Mouse (Mus musculus) liver, embryonic 11.5 days (tissue): ENCODE data around the gene Twf1. TPM values are rescaled to one million over a fixed set of nuclear protein-coding genes. Genes with fewer than 3 reads are reported as not detected.

ENCODE experiments used
- ATAC-seq: fragments of 200-750 bp; cut with Nextera tagmentation; replicated peaks from 2 replicates; pipeline ENCODE4 v1.8.0; 2017; ENCODE audit warnings: moderate number of reproducible peaks, mild to moderate bottlenecking, moderate TSS enrichment, moderate library complexity; ENCODE audit not compliant: low FRiP score
- DNase-seq: peaks from one replicate; pipeline ENCODE4 v3.0.0-alpha.2; 2017; ENCODE audit warnings: low spot score
- H3K27ac ChIP-seq: fragments of 300-500 bp; sonication (generic); 2 replicates; pipeline ENCODE4 v1.5.1; 2014; ENCODE audit warnings: mild to moderate bottlenecking, low read depth, low read length, control low read depth
- H3K27me3 ChIP-seq: fragments of 300-500 bp; sonication (generic); replicated peaks from 2 replicates; pipeline ENCODE4 v1.6.1; 2014; ENCODE audit warnings: low read length, mixed read lengths; ENCODE audit not compliant: control insufficient read depth, insufficient read depth
- H3K36me3 ChIP-seq: fragments of 300-500 bp; sonication (generic); 2 replicates; pipeline ENCODE4 v1.6.1; 2014; ENCODE audit warnings: mild to moderate bottlenecking, low read length, moderate library complexity, mixed read lengths; ENCODE audit not compliant: control insufficient read depth, insufficient read depth
- H3K4me1 ChIP-seq: fragments of 300-500 bp; sonication (generic); replicated peaks from 2 replicates; pipeline ENCODE4 v1.6.1; 2014; ENCODE audit warnings: low read length, mixed read lengths; ENCODE audit not compliant: control insufficient read depth, insufficient read depth
- H3K4me2 ChIP-seq: fragments of 300-500 bp; sonication (generic); 2 replicates; pipeline ENCODE4 v1.6.1; 2014; ENCODE audit warnings: mild to moderate bottlenecking, control low read depth, moderate library complexity
- H3K4me3 ChIP-seq: fragments of 300-500 bp; sonication (generic); 2 replicates; pipeline ENCODE4 v1.5.1; 2014; ENCODE audit warnings: low read depth, low read length, control low read depth
- H3K9ac ChIP-seq: fragments of 300-500 bp; sonication (generic); 2 replicates; pipeline ENCODE4 v1.6.1; 2014; ENCODE audit warnings: low read depth, low read length, control low read depth
- H3K9me3 ChIP-seq: fragments of 300-500 bp; sonication (generic); 2 replicates; pipeline ENCODE4 v1.6.1; 2016; ENCODE audit warnings: low read length, inconsistent platforms, mixed read lengths; ENCODE audit not compliant: control insufficient read depth
- WGBS: fragments of 180-500 bp; shearing (Covaris S2); extraction: QIAGEN DNeasy Blood & Tissue Kit; methylation state at CpG from one replicate; pipeline ENCODE4 v1.1.7; 2014; 5-methylcytosine and 5-hydroxymethylcytosine counted together
- polyA plus RNA-seq: library from polyadenylated mRNA; unstranded; fragments of >200 nt; fragmentation: Nextera tagmentation; extraction: Ambion mirVana; gene quantifications from 2 replicates; pipeline ENCODE4 v1.2.1, GENCODE M21; 2014

The Twf1 gene
- polyA plus RNA-seq, 1 experiment from 2014 or later, result 48.6 TPM

DNA sequence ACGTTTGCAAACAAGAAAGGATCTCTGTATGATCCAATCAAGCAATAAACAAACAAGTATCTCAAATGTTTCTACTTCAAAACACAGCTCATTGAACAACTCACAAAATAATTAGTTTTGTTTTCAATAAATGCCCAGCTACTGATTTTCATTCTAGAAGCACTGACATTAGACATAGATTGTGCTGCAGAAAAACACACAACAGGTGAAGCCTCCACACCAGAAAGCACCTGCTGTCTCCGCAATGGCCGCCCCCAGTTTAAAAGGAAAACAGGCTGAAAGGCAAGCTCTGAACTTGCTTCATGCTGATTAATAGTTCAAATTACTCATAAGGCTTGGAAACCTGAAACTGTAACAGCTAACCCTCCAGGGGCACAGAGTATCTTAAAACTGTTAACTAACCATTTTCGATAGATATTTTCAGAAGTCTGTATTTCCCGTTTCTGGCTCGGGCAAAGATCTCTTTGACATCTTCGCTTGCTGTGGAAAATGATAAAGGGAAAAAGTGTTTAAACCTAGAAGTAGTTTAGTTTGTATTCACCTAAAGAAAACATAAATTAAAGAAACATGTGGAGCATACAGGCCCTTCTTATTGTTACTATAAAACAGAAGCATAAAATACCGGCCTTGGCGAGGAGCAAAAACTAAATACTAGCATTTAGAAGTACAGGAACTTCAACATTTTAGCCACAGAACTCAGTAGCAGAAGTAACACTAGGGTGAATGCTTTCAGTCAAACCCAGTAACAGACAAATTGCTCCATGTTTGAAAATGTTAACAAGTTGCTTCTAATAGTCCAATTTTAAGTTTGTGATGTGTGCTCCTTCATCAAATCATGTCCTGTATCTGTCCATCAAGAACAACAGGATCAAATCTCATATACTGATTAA lies 1.6 kb downstream of the Twf1 start:
- peaks cover 16% of the 10 kb centered on the region for H3K36me3 ChIP-seq
- H3K9me3 ChIP-seq, result no peaks in the 10 kb centered on the region
- no peak overlapping the region for H3K27ac ChIP-seq
- H3K4me2 ChIP-seq, result peak overlapping the region; percentile 70
- 81% methylated on average over 9 of the region's 9 CpGs for WGBS
- DNase-seq (no peak), ATAC-seq (no peak)
- no peaks in the 10 kb centered on the region for H3K27me3 ChIP-seq
- H3K4me1 ChIP-seq, result peaks cover 6% of the 10 kb centered on the region; the same call in 1 of the 2 replicates
- peak overlapping the region; percentile 76 for H3K4me3 ChIP-seq
- H3K9ac ChIP-seq, result no peak overlapping the region

DNA sequence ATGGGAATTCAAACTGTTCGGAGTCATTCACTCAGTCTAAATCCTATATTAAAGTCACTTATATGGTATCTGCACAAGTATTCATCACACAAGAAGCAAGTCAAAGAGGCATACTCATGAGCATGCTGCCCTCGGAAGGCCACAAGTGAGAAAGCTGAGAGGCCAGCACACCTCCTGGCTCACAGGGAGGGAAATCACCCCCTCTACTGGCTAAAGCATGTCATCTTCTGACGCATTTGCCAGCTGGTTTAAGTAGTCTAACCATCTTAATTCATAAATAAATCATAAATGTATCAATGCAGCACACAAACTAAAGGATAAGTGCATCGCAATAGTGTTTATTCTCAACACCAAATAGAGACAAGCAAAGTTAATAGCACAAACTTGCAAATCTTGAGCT lies 5.0 kb downstream of the Twf1 start:
- Histone ChIP-seq H3K9me3 (no peaks in the 10 kb centered on the region), H3K4me3 (no peak overlapping the region), H3K36me3 (peaks cover 39% of the 10 kb centered on the region), H3K27ac (no peak overlapping the region), H3K27me3 (no peaks in the 10 kb centered on the region), H3K4me2 (no peak overlapping the region), H3K9ac (no peak overlapping the region), H3K4me1 (peaks cover 6% of the 10 kb centered on the region; the same call in 1 of the 2 replicates)
- no peak for ATAC-seq
- WGBS, result 89% methylated on average over 4 of the region's 4 CpGs
- DNase-seq, result no peak

DNA sequence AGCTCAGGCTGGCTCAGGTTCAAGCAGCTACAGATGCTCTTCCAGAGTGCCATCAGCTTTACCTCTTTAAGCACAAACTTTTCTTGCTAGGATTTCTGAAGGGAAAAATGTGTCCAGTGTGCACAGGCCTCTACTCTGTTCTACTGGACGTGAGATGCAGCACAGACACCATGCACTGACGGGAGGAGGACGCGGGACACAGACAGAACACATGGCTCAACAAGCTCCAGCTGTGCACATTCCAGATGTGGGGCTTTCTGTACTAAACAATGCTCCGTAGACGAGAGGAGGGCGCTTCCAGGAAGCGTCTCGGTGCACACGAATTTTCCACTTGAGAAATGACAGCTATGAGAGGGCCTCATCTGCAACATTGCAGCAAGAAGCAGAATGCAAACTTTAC lies 6.5 kb downstream of the Twf1 start:
- H3K36me3 ChIP-seq, result peaks cover 43% of the 10 kb centered on the region
- no peak overlapping the region for H3K4me2 ChIP-seq
- H3K27me3 ChIP-seq, result no peaks in the 10 kb centered on the region
- 89% methylated on average over 10 of the region's 10 CpGs for WGBS
- DNase-seq (no peak), ATAC-seq (no peak)
- H3K9ac ChIP-seq, result no peak overlapping the region
- H3K9me3 ChIP-seq, result no peaks in the 10 kb centered on the region
- no peak overlapping the region for H3K27ac ChIP-seq
- H3K4me3 ChIP-seq, result no peak overlapping the region
- 0 out of 2 replicates have a peak, but pooled peaks cover 3% of the 10 kb centered on the region for H3K4me1 ChIP-seq

DNA sequence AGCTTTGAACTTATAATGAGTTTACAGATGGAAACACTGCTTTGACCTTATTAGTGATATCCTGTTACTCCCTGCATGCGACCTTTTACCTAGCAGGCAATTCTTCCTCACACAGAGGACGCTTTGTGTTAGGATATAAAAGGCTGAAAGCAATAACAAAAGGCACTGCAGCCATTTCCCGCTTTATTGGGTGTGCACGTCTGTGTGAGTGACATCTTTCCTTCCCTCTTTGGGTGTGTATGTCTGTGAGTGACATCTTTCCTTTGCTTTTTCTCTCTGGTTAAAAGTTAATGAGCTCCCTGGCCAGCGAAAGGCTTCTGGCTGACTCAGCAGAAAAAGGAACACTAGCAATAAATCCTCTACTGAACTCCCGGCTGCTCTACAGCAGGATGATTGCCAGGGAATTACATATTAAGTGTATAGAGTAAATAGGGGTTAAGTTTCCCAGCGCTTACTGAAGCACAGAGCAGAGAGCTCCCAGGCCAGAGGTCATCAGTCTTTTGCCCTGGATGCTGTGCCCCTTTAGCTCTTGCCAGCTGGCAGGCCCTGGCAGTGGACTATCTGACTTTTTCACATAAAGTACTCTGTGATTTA lies 7.6 kb downstream of the Twf1 start:
- Histone ChIP-seq H3K9me3 (no peaks in the 10 kb centered on the region), H3K27me3 (no peaks in the 10 kb centered on the region), H3K36me3 (peaks cover 43% of the 10 kb centered on the region), H3K4me1 (no peaks in the 10 kb centered on the region), H3K4me3 (no peak overlapping the region), H3K9ac (no peak overlapping the region), H3K4me2 (no peak overlapping the region), H3K27ac (no peak overlapping the region)
- WGBS, result 80% methylated on average over 7 of the region's 7 CpGs
- DNase-seq (no peak), ATAC-seq (no peak)

DNA sequence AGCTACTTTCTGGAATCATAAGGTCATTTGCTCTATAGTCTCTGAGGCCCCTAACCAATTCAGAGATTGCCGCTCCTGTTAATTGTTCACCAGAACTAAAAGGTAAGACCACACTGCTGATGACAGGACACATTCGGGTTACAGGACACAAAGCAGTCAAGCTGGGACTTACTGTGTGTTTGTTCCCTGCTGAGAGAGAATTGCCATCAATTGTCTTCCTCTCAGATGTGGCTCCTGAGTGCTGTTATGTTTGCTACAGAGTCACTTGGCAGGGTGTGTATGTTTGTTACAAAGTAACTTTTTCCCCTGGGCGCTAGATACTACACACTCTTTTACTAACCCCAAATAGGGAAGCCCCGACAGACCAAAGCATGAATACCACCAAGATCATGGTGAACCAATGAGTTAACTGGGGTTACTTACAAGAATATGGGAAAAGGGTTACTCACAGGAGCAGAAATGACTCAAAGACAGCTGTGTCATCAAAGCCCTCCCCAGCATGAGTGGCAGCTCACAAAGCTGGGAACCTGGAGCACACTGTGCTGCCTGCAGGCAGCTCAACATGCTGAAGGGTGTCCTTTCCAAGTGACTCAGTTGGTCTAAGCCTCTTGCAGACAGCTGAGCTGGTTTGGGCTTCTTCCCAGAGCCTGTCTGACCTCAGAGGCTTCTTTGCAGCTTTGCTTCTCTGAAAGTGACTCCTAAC lies 15.0 kb downstream of the Twf1 start:
- no peak for DNase-seq
- Histone ChIP-seq H3K27ac (no peak overlapping the region), H3K9me3 (no peaks in the 10 kb centered on the region), H3K27me3 (no peaks in the 10 kb centered on the region), H3K4me2 (no peak overlapping the region), H3K36me3 (peaks cover 4% of the 10 kb centered on the region), H3K4me3 (no peak overlapping the region), H3K9ac (no peak overlapping the region), H3K4me1 (no peaks in the 10 kb centered on the region; the same call in 1 of the 2 replicates)
- WGBS, result 78% methylated on average over 4 of the region's 4 CpGs
- no peak for ATAC-seq

DNA sequence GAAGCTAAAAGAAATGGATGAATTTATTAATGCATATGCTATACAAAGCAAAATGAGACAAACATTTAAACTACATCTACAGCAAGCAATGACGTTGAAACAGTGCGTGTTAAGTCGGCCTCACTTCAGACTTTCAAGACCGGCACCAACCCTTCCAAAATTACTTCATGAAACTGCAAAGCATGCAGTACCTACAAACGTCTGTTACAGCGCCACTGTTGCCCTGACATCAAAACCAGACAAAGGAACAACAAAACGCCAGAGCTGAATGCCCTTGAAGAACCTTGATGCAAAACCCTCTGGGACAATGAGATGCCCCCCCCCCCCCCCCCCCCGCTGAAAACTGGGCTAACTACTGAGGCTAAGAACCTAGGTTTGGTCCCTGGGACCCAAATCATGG lies 16.9 kb downstream of the Twf1 start:
- H3K9me3 ChIP-seq, result no peaks in the 10 kb centered on the region
- WGBS, result 72% methylated on average over 8 of the region's 8 CpGs
- no peak for ATAC-seq
- no peaks in the 10 kb centered on the region for H3K36me3 ChIP-seq
- H3K9ac ChIP-seq, result no peak overlapping the region
- H3K4me3 ChIP-seq, result no peak overlapping the region
- no peaks in the 10 kb centered on the region; the same call in 1 of the 2 replicates for H3K4me1 ChIP-seq
- H3K27me3 ChIP-seq, result no peaks in the 10 kb centered on the region
- no peak overlapping the region for H3K4me2 ChIP-seq
- DNase-seq, result no peak
- H3K27ac ChIP-seq, result no peak overlapping the region

DNA sequence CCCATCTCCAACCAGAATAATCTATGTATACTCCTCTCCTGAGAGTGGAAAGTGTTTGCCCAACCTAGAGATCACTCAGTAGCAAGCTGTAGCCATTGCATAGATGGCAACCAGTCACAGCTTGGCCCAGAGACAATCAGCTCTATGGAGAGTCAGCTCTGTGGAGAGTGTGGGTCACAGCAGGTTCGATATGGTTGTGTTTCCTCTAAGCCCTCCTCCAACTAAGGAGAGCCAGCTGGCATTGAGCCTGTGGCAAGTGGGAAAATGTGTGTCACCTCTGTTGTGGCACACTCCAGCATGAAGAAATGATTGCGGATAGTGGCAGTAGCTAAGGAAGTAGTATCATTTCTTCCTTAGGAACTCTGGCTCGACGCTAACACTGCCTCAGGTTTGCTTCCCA lies 18.2 kb downstream of the Twf1 start:
- ATAC-seq (no peak), DNase-seq (no peak)
- Histone ChIP-seq H3K4me2 (no peak overlapping the region), H3K36me3 (no peaks in the 10 kb centered on the region), H3K9ac (no peak overlapping the region), H3K27me3 (no peaks in the 10 kb centered on the region), H3K9me3 (no peaks in the 10 kb centered on the region), H3K4me3 (no peak overlapping the region), H3K4me1 (no peaks in the 10 kb centered on the region; the same call in 1 of the 2 replicates), H3K27ac (no peak overlapping the region)
- WGBS, result 84% methylated on average over 4 of the region's 4 CpGs

DNA sequence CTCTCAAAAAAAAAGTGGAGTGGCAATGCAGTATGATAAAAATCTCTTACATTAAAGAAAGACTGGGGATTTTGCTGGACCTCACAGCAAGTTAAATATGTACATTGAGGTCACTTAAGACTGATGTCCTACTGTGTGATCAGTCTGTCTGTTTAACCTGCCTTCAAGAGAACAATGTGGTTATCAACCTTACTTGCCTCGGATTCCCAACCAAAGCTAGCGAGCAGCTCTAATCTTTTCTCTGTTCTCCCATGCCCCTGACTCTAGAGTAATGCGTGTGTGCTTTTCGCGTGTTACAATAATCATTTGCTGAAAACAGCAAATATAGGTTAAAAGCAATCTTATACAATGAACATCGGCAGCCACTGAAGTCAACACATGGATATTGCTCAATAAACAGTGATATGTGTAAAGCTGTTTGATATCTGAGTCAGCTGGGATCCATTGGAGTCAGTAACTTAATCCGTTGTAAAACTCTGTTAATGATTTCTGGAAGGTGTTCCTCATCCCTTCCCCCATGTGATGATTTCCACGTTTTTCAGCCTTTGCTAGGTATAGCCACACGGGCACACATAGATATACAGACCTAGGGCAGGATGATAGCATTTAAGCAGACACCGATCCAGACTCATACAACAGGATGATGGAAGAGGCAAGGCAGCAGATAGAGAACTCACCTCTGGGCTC lies 21.1 kb downstream of the Twf1 start:
- no peak overlapping the region for H3K4me3 ChIP-seq
- H3K36me3 ChIP-seq, result no peaks in the 10 kb centered on the region
- no peaks in the 10 kb centered on the region; the same call in 1 of the 2 replicates for H3K4me1 ChIP-seq
- H3K27ac ChIP-seq, result no peak overlapping the region
- ATAC-seq, result no peak
- H3K4me2 ChIP-seq, result no peak overlapping the region
- no peak for DNase-seq
- no peak overlapping the region for H3K9ac ChIP-seq
- H3K9me3 ChIP-seq, result no peaks in the 10 kb centered on the region
- no peaks in the 10 kb centered on the region for H3K27me3 ChIP-seq
- WGBS, result 79% methylated on average over 10 of the region's 10 CpGs
